Mouse (Mus musculus): Measurements from ENCODE around the gene H1foo.

DNA sequence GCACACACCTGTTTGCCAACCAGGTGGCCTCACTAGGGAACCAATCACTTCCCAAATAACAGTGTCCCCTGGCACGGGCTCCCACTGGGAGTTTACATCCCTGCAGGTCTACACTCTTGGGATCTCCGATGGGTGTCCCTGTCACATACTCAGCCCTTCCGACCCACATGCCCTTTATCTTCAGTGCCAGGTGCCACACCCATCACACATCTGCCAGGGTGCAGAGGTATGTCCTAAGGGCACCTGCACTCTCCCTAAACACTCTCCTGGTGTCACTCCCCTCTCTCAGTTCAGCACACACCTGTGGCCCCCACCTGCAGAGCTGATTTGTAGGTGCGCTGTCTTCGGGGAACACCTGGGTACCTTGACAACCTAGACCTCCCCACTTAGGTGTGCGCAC, 48.2 kb downstream of the H1foo start:
- TF ChIP-seq CTCF (IDR thresholded peaks at IDR 0.05; ENCODE audit: low read depth, low read length) (no peak), TAL1 (conservative IDR thresholded peaks at IDR 0.05; ENCODE audit: low read depth, low read length) (no peak), GATA1 (IDR thresholded peaks at IDR 0.05; ENCODE audit: borderline replicate concordance, low read length) (no peak), POLR2AphosphoS5 (IDR thresholded peaks at IDR 0.05; ENCODE audit: insufficient replicate concordance, low read depth, low read length) (no peak)
